Mouse (Mus musculus) heart, adult 2 months (tissue): ENCODE measurements around the gene Cntnap5c.

Experiments used
- CTCF ChIP-seq: fragments of 200-600 bp; IDR thresholded peaks from 2 replicates; pipeline ENCODE4 v1.8.1; 2022; ENCODE audit warnings: antibody characterized with exemption, mild to moderate bottlenecking, moderate library complexity
- EP300 ChIP-seq: fragments of 200-500 bp; IDR thresholded peaks from 2 replicates; pipeline ENCODE4 v1.6.1; 2011; ENCODE audit warnings: low read depth, low read length, control low read depth; ENCODE audit not compliant: insufficient read depth
- POLR2A ChIP-seq: fragments of 200-500 bp; IDR thresholded peaks from 2 replicates; pipeline ENCODE4 v1.6.1; 2011; ENCODE audit warnings: mild to moderate bottlenecking, low read depth, low read length, control low read depth; ENCODE audit not compliant: insufficient read depth

GRCm38 (mm10) chr17:57801180-57801579 lies 31.8 kb downstream of the Cntnap5c start:
- no peak for TF ChIP-seq CTCF
- TF ChIP-seq POLR2A = no peak
- no peak for TF ChIP-seq EP300
